Mouse (Mus musculus): ENCODE data around the gene Tmem234.

DNA sequence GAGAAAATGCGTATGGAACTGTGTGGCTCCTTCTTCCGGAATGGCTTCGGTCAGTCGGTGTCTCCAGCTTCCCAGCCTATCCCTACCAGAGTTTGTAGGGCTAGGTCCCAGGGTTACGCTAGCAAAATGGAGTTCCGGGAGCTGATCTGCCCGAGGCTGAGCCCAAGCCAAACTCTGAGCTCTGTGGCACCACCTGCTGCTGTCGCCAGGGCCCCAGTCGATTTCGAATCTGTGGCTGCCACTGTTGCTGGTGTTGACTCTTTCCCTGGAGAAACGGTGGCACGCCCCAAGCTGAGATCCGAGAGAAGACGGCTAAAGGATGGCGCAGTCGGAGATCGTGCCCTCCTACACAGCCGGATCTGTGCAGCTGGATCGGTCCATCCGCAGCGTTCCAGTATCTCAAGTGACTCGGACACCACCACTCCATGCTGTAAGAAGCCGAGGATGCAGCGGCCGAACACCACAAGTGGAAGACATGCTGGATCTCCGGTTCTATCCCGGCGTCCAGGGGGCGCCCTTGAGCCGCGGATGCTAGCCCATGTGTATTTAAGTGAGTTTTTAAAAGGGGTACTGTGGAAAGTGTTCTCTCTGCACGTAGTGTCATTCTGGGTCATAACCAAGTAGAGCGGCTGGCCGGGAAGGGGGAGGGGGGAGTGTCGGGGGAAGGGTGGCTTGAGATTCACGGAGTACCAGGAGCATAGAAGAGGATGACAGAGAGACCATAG, 15.4 kb upstream of the Tmem234 start:
- TF ChIP-seq POLR2A (IDR thresholded peaks at IDR 0.05; ENCODE audit: borderline replicate concordance, insufficient read depth, low read length) (no peak), CTCF (IDR thresholded peaks at IDR 0.05; ENCODE audit: borderline replicate concordance, insufficient read depth, low read depth, low read length) (peak; percentile 63)

All from cerebellum, adult 2 months (tissue).